Mouse (Mus musculus): ENCODE data around the gene Defb25.

- TF ChIP-seq CTCF (IDR thresholded peaks at IDR 0.05; ENCODE audit: borderline replicate concordance, control insufficient read depth, extremely low read depth, insufficient read depth, low read length, poor library complexity) (no peak), POLR2A (IDR thresholded peaks at IDR 0.05; ENCODE audit: control insufficient read depth, extremely low read depth, insufficient read depth, low read length, poor library complexity) (no peak)
Observed at GRCm38 (mm10) chr2:152589021-152589420, 33.8 kb downstream of the Defb25 start.

All from thymus, adult 2 months (tissue).